Mouse (Mus musculus) cerebellum, adult 2 months (tissue): ENCODE measurements around the gene Klrb1c.
"Not testable (repeated sequence)": the region's sequence is repeated elsewhere in the genome, so short reads cannot be mapped to it uniquely, and the experiment has no call there.

Experiments
- CTCF ChIP-seq: fragments of 200-500 bp; IDR thresholded peaks from 2 replicates; pipeline ENCODE4 v1.5.1; 2011; ENCODE audit warnings: low read depth, mild to moderate bottlenecking, control low read depth, low read length, moderate library complexity, borderline replicate concordance; ENCODE audit not compliant: insufficient read depth
- POLR2A ChIP-seq: fragments of 200-500 bp; IDR thresholded peaks from 2 replicates; pipeline ENCODE4 v1.6.1; 2011; ENCODE audit warnings: low read length, control low read depth, borderline replicate concordance; ENCODE audit not compliant: insufficient read depth

GRCm38 (mm10) chr6:128800696-128801095, 11.7 kb upstream of the Klrb1c start:
- TF ChIP-seq CTCF, POLR2A: not testable (repeated sequence)
